Mouse (Mus musculus): ENCODE measurements at regions not wholly inside any gene's neighbourhood (a gene's known extent, or its start where the extent isn't known, plus 50 kb on each side); places are given as distances from the start of the nearest gene placed in this dataset.

DNA sequence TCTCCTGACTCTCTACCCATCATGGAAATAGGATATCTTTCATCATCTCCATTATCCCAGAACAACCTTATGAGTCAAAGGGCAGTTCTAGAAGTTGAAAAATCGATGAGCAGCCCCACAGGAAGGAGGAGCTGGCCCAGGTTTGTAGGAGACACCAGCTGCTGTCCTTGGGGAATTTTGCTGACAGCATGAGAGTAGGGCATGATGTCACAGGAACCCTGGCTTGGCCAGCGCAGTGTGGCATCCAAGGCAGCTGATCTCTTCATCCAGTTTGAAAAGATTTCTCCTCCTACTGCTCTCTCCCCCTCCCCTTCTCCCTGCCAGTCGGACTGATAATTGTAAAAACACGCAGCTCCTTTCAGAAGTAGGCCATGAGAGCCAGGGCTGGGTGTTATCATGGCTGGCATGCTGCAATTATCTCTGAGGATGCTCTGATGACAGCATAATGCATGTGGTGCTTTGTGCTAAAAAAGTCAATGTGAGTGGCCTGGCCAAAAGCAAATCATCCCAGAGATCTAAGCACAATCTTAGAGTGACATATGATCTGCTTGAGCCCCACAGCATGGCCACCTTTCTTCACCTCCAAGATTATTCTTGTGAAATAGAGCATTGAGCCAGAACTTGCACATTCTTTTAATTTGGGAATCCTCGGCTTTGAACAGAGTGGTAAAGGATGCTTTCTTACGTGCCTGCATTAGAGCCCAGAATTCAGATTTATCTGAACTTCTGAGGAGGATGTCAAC, 54.2 kb downstream of the Gjd2 start:
- no peaks in the 10 kb centered on the region for H3K27me3 ChIP-seq (ENCODE audit: low read depth, poor library complexity, severe bottlenecking)
- H3K4me1 ChIP-seq: 0 out of 2 replicates have a peak, but pooled peaks cover 5% of the 10 kb centered on the region

GRCm38 (mm10) chr2:113952480-113952879, 60.9 kb downstream of the Gjd2 start:
- Histone ChIP-seq H3K4me1 (no peaks in the 10 kb centered on the region), H3K9me3 (replicated peaks) (no peaks in the 10 kb centered on the region), H3K27me3 (ENCODE audit: low read depth, poor library complexity, severe bottlenecking) (no peaks in the 10 kb centered on the region), H3K36me3 (no peaks in the 10 kb centered on the region), H3K27ac (replicated peaks) (no peak overlapping the region), H3K4me3 (no peak overlapping the region)
- DNase-seq (ENCODE audit: low spot score): no peak

More for the DNA sequence above, 54.2 kb downstream of the Gjd2 start:
- no peaks in the 10 kb centered on the region for H3K36me3 ChIP-seq
- whole genome bisulfite sequencing: 53% methylated on average over 6 of the region's 6 CpGs
- DNase-seq (ENCODE audit: low spot score): no peak
- no peak overlapping the region for H3K27ac ChIP-seq (replicated peaks)
- H3K9me3 ChIP-seq (replicated peaks): no peaks in the 10 kb centered on the region
- no peak overlapping the region for H3K4me3 ChIP-seq

GRCm38 (mm10) chr2:113949296-113949990, 64.0 kb downstream of the Gjd2 start:
- Histone ChIP-seq H3K27me3 (ENCODE audit: low read depth, poor library complexity, severe bottlenecking) (no peaks in the 10 kb centered on the region), H3K9me3 (replicated peaks) (no peaks in the 10 kb centered on the region), H3K27ac (replicated peaks) (no peak overlapping the region), H3K4me1 (no peaks in the 10 kb centered on the region), H3K36me3 (no peaks in the 10 kb centered on the region), H3K4me3 (no peak overlapping the region)
- DNase-seq (ENCODE audit: low spot score): no peak
- WGBS: 67% methylated on average over 2 of the region's 2 CpGs

DNA sequence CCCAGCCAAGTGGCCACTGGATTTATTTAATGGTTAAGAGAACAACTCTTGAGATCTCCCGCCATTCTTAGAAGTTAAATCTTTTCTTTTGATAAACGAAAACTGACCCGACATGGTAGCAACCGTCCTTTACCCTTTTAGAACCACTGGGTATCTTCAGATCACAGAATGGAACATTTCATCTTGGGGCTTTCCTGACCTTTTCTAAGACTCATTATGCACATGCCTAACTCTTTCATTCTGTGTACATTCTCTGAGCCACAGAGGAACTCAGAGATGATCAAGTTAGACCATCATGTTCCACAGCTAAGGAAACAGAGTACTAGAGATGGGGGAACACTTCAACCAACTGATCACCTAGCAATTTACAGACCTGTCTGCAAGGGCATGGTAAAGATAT, 81.7 kb downstream of the Gjd2 start:
- no peaks in the 10 kb centered on the region for H3K36me3 ChIP-seq
- H3K4me1 ChIP-seq: no peaks in the 10 kb centered on the region
- 90% methylated on average over 4 of the region's 4 CpGs for WGBS
- H3K9me3 ChIP-seq (replicated peaks): no peaks in the 10 kb centered on the region
- H3K4me3 ChIP-seq: no peak overlapping the region
- H3K27ac ChIP-seq (replicated peaks): no peak overlapping the region
- DNase-seq (ENCODE audit: low spot score): no peak
- no peaks in the 10 kb centered on the region for H3K27me3 ChIP-seq (ENCODE audit: low read depth, poor library complexity, severe bottlenecking)

DNA sequence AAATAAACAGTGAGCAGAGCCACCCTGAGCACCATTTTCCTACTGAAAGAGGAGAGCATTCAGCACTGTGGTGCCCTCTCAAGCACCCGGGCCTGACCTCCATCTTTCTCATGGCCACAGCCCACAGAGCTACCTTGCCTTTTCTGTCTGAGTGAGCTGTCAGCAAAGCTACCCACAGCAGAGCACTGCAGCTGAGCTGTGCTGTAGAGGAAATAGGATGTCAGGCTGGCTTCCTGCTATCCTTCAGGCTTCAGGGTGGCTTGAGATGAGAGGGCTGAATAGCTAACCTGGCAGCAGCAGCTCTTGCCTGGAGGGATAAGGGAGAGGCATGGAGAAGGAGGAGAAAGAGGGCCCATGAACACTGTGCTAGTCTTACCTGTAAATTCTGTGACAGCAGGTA, 82.5 kb downstream of the Gjd2 start:
- no peaks in the 10 kb centered on the region for H3K27me3 ChIP-seq (ENCODE audit: low read depth, poor library complexity, severe bottlenecking)
- no peak overlapping the region for H3K27ac ChIP-seq (replicated peaks)
- H3K4me3 ChIP-seq: no peak overlapping the region
- H3K4me1 ChIP-seq: no peaks in the 10 kb centered on the region
- DNase-seq (ENCODE audit: low spot score): no peak
- no peaks in the 10 kb centered on the region for H3K36me3 ChIP-seq
- no peaks in the 10 kb centered on the region for H3K9me3 ChIP-seq (replicated peaks)
- WGBS: 56% methylated on average over 1 of the region's 1 CpGs

DNA sequence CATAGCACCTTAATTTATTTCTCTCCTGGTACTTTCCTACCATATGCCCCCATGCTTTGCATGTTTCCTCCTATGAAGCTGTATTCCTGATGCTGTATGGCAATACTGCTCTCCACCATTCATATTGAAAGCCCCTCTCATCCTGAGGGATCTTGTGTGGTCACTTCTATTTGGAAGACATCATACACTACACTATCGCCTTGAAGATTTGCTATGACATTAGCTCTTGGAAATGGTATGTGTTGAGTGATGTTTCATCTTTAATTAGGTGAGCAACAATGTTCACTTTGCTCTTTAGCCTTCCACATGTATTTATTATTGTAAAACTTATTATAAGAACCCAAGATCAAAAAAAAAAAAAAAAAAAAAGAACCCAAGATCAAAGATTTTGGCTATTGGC, 81.2 kb upstream of the Arhgap11a start:
- WGBS: 83% methylated on average over 1 of the region's 1 CpGs
- H3K27ac ChIP-seq (replicated peaks): no peak overlapping the region
- DNase-seq (ENCODE audit: low spot score): no peak
- H3K4me3 ChIP-seq: no peak overlapping the region
- H3K27me3 ChIP-seq (ENCODE audit: low read depth, poor library complexity, severe bottlenecking): no peaks in the 10 kb centered on the region
- H3K9me3 ChIP-seq (replicated peaks): no peaks in the 10 kb centered on the region
- no peaks in the 10 kb centered on the region for H3K4me1 ChIP-seq
- H3K36me3 ChIP-seq: no peaks in the 10 kb centered on the region

- no peaks in the 10 kb centered on the region for H3K36me3 ChIP-seq
- WGBS: 76% methylated on average over 2 of the region's 2 CpGs
- no peaks in the 10 kb centered on the region for H3K27me3 ChIP-seq (ENCODE audit: low read depth, poor library complexity, severe bottlenecking)
- no peak overlapping the region for H3K4me3 ChIP-seq
- no peaks in the 10 kb centered on the region for H3K4me1 ChIP-seq
- H3K9me3 ChIP-seq (replicated peaks): no peaks in the 10 kb centered on the region
- no peak overlapping the region for H3K27ac ChIP-seq (replicated peaks)
- DNase-seq (ENCODE audit: low spot score): no peak
These were observed 75.7 kb upstream of the Arhgap11a start for GRCm38 (mm10) chr2:113924138-113924537.

- Histone ChIP-seq H3K9me3 (replicated peaks) (no peaks in the 10 kb centered on the region), H3K36me3 (no peaks in the 10 kb centered on the region), H3K4me3 (no peak overlapping the region), H3K27me3 (ENCODE audit: low read depth, poor library complexity, severe bottlenecking) (no peaks in the 10 kb centered on the region), H3K27ac (replicated peaks) (no peak overlapping the region), H3K4me1 (no peaks in the 10 kb centered on the region)
- WGBS: 94% methylated on average over 2 of the region's 2 CpGs
- DNase-seq (ENCODE audit: low spot score): no peak
These were observed 70.5 kb upstream of the Arhgap11a start for GRCm38 (mm10) chr2:113918913-113919312.

GRCm38 (mm10) chr2:113914248-113914647, 65.8 kb upstream of the Arhgap11a start:
- no peak overlapping the region for H3K27ac ChIP-seq (replicated peaks)
- WGBS: 88% methylated on average over 2 of the region's 2 CpGs
- H3K27me3 ChIP-seq (ENCODE audit: low read depth, poor library complexity, severe bottlenecking): no peaks in the 10 kb centered on the region
- H3K36me3 ChIP-seq: no peaks in the 10 kb centered on the region
- no peak overlapping the region for H3K4me3 ChIP-seq
- H3K4me1 ChIP-seq: peaks cover 5% of the 10 kb centered on the region; the same call in 1 of the 2 replicates
- no peak for DNase-seq (ENCODE audit: low spot score)
- no peaks in the 10 kb centered on the region for H3K9me3 ChIP-seq (replicated peaks)

- Histone ChIP-seq H3K4me3 (no peak overlapping the region), H3K4me1 (peaks cover 5% of the 10 kb centered on the region; the same call in 1 of the 2 replicates), H3K9me3 (replicated peaks) (no peaks in the 10 kb centered on the region), H3K27ac (replicated peaks) (no peak overlapping the region), H3K27me3 (ENCODE audit: low read depth, poor library complexity, severe bottlenecking) (no peaks in the 10 kb centered on the region), H3K36me3 (no peaks in the 10 kb centered on the region)
- 62% methylated on average over 3 of the region's 3 CpGs for WGBS
- no peak for DNase-seq (ENCODE audit: low spot score)
These were observed 62.7 kb upstream of the Arhgap11a start for GRCm38 (mm10) chr2:113911188-113911587.

DNA sequence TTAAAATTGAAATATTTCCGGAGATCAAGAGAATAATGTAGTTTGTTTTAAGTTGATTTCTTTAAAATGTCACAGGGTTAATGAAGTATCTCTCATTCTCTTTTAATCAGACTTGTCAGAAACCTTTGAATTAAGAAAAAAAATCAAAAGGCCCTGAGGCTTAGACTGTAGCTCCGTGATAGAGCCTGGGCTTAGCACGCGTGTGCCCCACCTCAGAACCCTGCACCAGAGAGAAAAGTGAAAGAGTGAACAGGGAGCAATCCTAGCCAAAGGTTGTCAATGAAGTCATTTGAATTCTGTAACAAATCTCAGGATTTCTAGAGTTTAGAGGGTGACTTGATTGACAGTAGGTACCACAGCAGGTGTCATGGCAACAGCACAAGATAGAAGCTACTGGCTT, 61.0 kb upstream of the Arhgap11a start:
- H3K9me3 ChIP-seq (replicated peaks): no peaks in the 10 kb centered on the region
- H3K4me3 ChIP-seq: no peak overlapping the region
- H3K27me3 ChIP-seq (ENCODE audit: low read depth, poor library complexity, severe bottlenecking): no peaks in the 10 kb centered on the region
- no peak overlapping the region for H3K27ac ChIP-seq (replicated peaks)
- no peak for DNase-seq (ENCODE audit: low spot score)
- H3K4me1 ChIP-seq: peaks cover 5% of the 10 kb centered on the region; the same call in 1 of the 2 replicates
- 83% methylated on average over 4 of the region's 4 CpGs for WGBS
- H3K36me3 ChIP-seq: no peaks in the 10 kb centered on the region

- Histone ChIP-seq H3K4me1 (peaks cover 5% of the 10 kb centered on the region; the same call in 1 of the 2 replicates), H3K9me3 (replicated peaks) (no peaks in the 10 kb centered on the region), H3K4me3 (no peak overlapping the region), H3K27ac (replicated peaks) (no peak overlapping the region), H3K36me3 (no peaks in the 10 kb centered on the region), H3K27me3 (ENCODE audit: low read depth, poor library complexity, severe bottlenecking) (no peaks in the 10 kb centered on the region)
- DNase-seq (ENCODE audit: low spot score): no peak
- WGBS: 91% methylated on average over 4 of the region's 4 CpGs
These were observed 60.2 kb upstream of the Arhgap11a start for GRCm38 (mm10) chr2:113908636-113909035.

DNA sequence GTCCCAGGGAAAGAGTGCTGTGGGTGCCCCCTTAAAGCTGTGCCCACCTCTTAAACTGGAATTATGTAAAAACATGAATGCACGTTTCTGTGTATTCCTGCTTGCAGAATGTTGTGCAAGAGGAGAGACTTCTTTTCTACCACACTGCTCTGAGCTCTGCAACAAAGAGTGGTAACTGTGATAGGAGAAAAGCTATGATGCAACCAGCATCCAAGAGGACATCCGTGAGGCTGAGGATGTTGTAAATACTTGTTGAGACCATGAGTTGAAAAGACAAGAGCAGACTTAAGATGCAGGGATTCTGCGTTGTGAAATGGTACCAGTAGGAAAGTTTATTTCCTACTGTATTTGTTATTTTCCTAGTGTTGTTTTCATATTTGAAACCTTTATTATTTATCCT, 56.0 kb upstream of the Arhgap11a start:
- DNase-seq (ENCODE audit: low spot score): no peak
- Histone ChIP-seq H3K4me3 (no peak overlapping the region), H3K9me3 (replicated peaks) (no peaks in the 10 kb centered on the region), H3K36me3 (no peaks in the 10 kb centered on the region), H3K4me1 (peaks cover 21% of the 10 kb centered on the region), H3K27me3 (ENCODE audit: low read depth, poor library complexity, severe bottlenecking) (no peaks in the 10 kb centered on the region), H3K27ac (replicated peaks) (no peak overlapping the region)
- 83% methylated on average over 3 of the region's 3 CpGs for WGBS

All from midbrain, embryonic 10.5 days (tissue).